In the genomic region with DNA sequence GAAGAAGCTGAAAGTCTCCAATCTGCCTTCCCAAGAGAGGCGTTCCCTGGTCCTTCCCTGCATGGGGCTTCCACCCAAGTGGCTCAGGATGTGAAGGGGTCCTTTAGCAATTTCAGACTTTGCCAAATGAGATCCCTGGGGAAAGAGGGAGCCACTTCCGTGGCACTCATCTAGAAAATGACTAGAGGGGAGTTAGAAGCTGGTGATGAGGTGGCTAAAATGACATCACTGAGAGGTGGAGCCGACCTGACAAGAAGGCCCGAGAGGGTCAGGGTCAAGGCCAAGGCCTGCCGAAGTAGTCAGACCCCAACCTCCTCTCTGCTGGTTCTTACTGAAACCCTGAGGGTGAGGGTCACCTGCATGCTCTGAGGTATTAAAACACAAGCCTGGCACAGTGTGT, we compare ENCODE assay signal across 8 mouse cellular contexts. TPM values are rescaled to one million over a fixed set of nuclear protein-coding genes. Genes with fewer than 3 reads are reported as not detected.
DNase-seq lines count a peak whose midpoint lies in the region; ATAC-seq and TF ChIP-seq lines count a peak whose summit lies in the region.

No protein-coding gene starts in this region.

- no peak for TF ChIP-seq POLR2A in ES-Bruce4 (IDR thresholded peaks at IDR 0.05; ENCODE audit: insufficient read depth, low read length)

- TF ChIP-seq CTCF in ES-Bruce4 (IDR thresholded peaks at IDR 0.05; ENCODE audit: low read depth, low read length) = no peak
- TF ChIP-seq CTCF in forebrain, postnatal 0 days (IDR thresholded peaks at IDR 0.05; ENCODE audit: low read depth) = no peak

- no peaks in the 10 kb centered on the region for H3K27me3 ChIP-seq in ES-Bruce4 (ENCODE audit: control insufficient read depth, insufficient read depth, low read length, poor library complexity, severe bottlenecking)
- no peaks in the 10 kb centered on the region for H3K27me3 ChIP-seq in forebrain, postnatal 0 days (ENCODE audit: insufficient read depth, low read length)
- H3K27me3 ChIP-seq in liver, embryonic 15.5 days = peaks cover 71% of the 10 kb centered on the region

- H3K4me1 ChIP-seq in ES-Bruce4 (ENCODE audit: control insufficient read depth, insufficient read depth, low read length) = peaks cover 7% of the 10 kb centered on the region
- peaks cover 18% of the 10 kb centered on the region for H3K4me1 ChIP-seq in forebrain, postnatal 0 days (ENCODE audit: insufficient read depth)
- H3K4me1 ChIP-seq in liver, embryonic 15.5 days (replicated peaks) = peaks cover 5% of the 10 kb centered on the region; the same call in 1 of the 2 replicates

- H3K27ac ChIP-seq in ES-Bruce4 (ENCODE audit: insufficient read depth, low read length) = no peak overlapping the region
- peak overlapping the region; percentile 96 for H3K27ac ChIP-seq in forebrain, postnatal 0 days (ENCODE audit: low read depth, low read length)
- no peak overlapping the region for H3K27ac ChIP-seq in liver, embryonic 15.5 days (replicated peaks)

- peak overlapping the region; percentile 76 for H3K4me2 ChIP-seq in forebrain, postnatal 0 days (ENCODE audit: low read depth)
- peak overlapping the region; percentile 69 for H3K4me2 ChIP-seq in liver, embryonic 15.5 days

- DNase-seq in adrenal gland, adult (ENCODE audit: inconsistent age in 2 of 2, low spot score in 1 of 2) = peak; percentile 74 to 90
- no peak for DNase-seq in adrenal gland, postnatal 25 days
- no peak for DNase-seq in forebrain, postnatal 0 days
- no peak for DNase-seq in left cerebral cortex, adult 11 months (ENCODE audit: low spot score)
- DNase-seq in right cerebral cortex, postnatal 36 days (ENCODE audit: low spot score in 2 of 2) = no peak
- DNase-seq in thymus, postnatal 25 days = no peak

- no peak for TF ChIP-seq EP300 in ES-Bruce4 (IDR thresholded peaks at IDR 0.05; ENCODE audit: insufficient read depth, low read depth, low read length)

- 5% methylated on average over 5 of the region's 5 CpGs for WGBS in forebrain, postnatal 0 days
- WGBS in liver, embryonic 15.5 days (ENCODE audit: insufficient replicate concordance) = 33% methylated on average over 5 of the region's 5 CpGs

- no peak for ATAC-seq in forebrain, postnatal 0 days
- ATAC-seq in liver, embryonic 15.5 days (ENCODE audit: insufficient read depth) = no peak

- H3K9ac ChIP-seq in ES-Bruce4 (ENCODE audit: low read depth, poor library complexity, severe bottlenecking) = peak overlapping the region; percentile 87; the same call in 1 of the 2 replicates
- peak overlapping the region; percentile 97 for H3K9ac ChIP-seq in forebrain, postnatal 0 days
- H3K9ac ChIP-seq in liver, embryonic 15.5 days = no peak overlapping the region

- no peaks in the 10 kb centered on the region for H3K36me3 ChIP-seq in ES-Bruce4 (ENCODE audit: control insufficient read depth, insufficient read depth, low read length, poor library complexity, severe bottlenecking)
- H3K36me3 ChIP-seq in forebrain, postnatal 0 days (ENCODE audit: insufficient read depth) = no peaks in the 10 kb centered on the region
- no peaks in the 10 kb centered on the region for H3K36me3 ChIP-seq in liver, embryonic 15.5 days (replicated peaks)

- no peaks in the 10 kb centered on the region for H3K9me3 ChIP-seq in ES-Bruce4 (replicated peaks; ENCODE audit: control insufficient read depth, insufficient read depth, low read length, poor library complexity, severe bottlenecking)
- no peaks in the 10 kb centered on the region for H3K9me3 ChIP-seq in forebrain, postnatal 0 days (ENCODE audit: low read length)
- H3K9me3 ChIP-seq in liver, embryonic 15.5 days (replicated peaks) = no peaks in the 10 kb centered on the region

- H3K4me3 ChIP-seq in ES-Bruce4 (ENCODE audit: low read depth, low read length) = peak overlapping the region; percentile 96
- peak overlapping the region; percentile 94 for H3K4me3 ChIP-seq in forebrain, postnatal 0 days (ENCODE audit: low read depth, low read length)
- peak overlapping the region; percentile 55 for H3K4me3 ChIP-seq in liver, embryonic 15.5 days (replicated peaks)

RNA-seq across cellular contexts. Expression of gene Cdr2l, which starts 1.2 kb away (rescaled TPM):
- 59.1 and 82.5 TPM in 2 replicates for total RNA-seq in adrenal gland, postnatal 25 days (2021)
- 12.3 and 14.1 TPM in 2 replicates for polyA plus RNA-seq in ES-Bruce4 (2011; ENCODE audit: insufficient read depth, insufficient read length, low read depth, missing spikeins)
- total RNA-seq in forebrain, postnatal 0 days (2014; rRNA removed) = 43.0 and 45.8 TPM in 2 replicates
- 14.4 and 16.9 TPM in 2 replicates for polyA plus RNA-seq in forebrain, postnatal 0 days (2015; fragmentation: Nextera tagmentation; extraction: Ambion mirVana)
- polyA plus RNA-seq in liver, embryonic 15.5 days (2015; fragmentation: Nextera tagmentation; extraction: Ambion mirVana) = 1.2 and 1.3 TPM in 2 replicates

RNA-seq across cellular contexts. Expression of gene Hid1, which starts 15.3 kb away (rescaled TPM):
- total RNA-seq in adrenal gland, postnatal 25 days (2021) = 13.2 and 14.8 TPM in 2 replicates
- 2.5 and 3.2 TPM in 2 replicates for polyA plus RNA-seq in ES-Bruce4 (2011; ENCODE audit: insufficient read depth, insufficient read length, low read depth, missing spikeins)
- total RNA-seq in forebrain, postnatal 0 days (2014; rRNA removed) = 52.4 and 54.5 TPM in 2 replicates
- 42.8 and 46.6 TPM in 2 replicates for polyA plus RNA-seq in forebrain, postnatal 0 days (2015; fragmentation: Nextera tagmentation; extraction: Ambion mirVana)
- 1.1 and 1.5 TPM in 2 replicates for polyA plus RNA-seq in liver, embryonic 15.5 days (2015; fragmentation: Nextera tagmentation; extraction: Ambion mirVana)

RNA-seq across cellular contexts. Expression of gene Mrpl58, which starts 20.7 kb away (rescaled TPM):
- 140 and 153 TPM in 2 replicates for total RNA-seq in adrenal gland, postnatal 25 days (2021)
- polyA plus RNA-seq in ES-Bruce4 (2011; ENCODE audit: insufficient read depth, insufficient read length, low read depth, missing spikeins) = 50.9 and 60.6 TPM in 2 replicates
- total RNA-seq in forebrain, postnatal 0 days (2014; rRNA removed) = 82.1 and 86.1 TPM in 2 replicates
- 201 and 203 TPM in 2 replicates for polyA plus RNA-seq in forebrain, postnatal 0 days (2015; fragmentation: Nextera tagmentation; extraction: Ambion mirVana)
- 78.1 and 78.7 TPM in 2 replicates for polyA plus RNA-seq in liver, embryonic 15.5 days (2015; fragmentation: Nextera tagmentation; extraction: Ambion mirVana)

RNA-seq across cellular contexts. Expression of gene Atp5h, which starts 36.9 kb away (rescaled TPM):
- 518 and 521 TPM in 2 replicates for total RNA-seq in adrenal gland, postnatal 25 days (2021)
- polyA plus RNA-seq in ES-Bruce4 (2011; ENCODE audit: insufficient read depth, insufficient read length, low read depth, missing spikeins) = 340 and 358 TPM in 2 replicates
- total RNA-seq in forebrain, postnatal 0 days (2014; rRNA removed) = 339 and 418 TPM in 2 replicates
- polyA plus RNA-seq in forebrain, postnatal 0 days (2015; fragmentation: Nextera tagmentation; extraction: Ambion mirVana) = 808 and 932 TPM in 2 replicates
- polyA plus RNA-seq in liver, embryonic 15.5 days (2015; fragmentation: Nextera tagmentation; extraction: Ambion mirVana) = 453 and 509 TPM in 2 replicates

RNA-seq across cellular contexts. Expression of gene Kctd2, which starts 37.0 kb away (rescaled TPM):
- total RNA-seq in adrenal gland, postnatal 25 days (2021) = 59.9 and 72.4 TPM in 2 replicates
- polyA plus RNA-seq in ES-Bruce4 (2011; ENCODE audit: insufficient read depth, insufficient read length, low read depth, missing spikeins) = 22.9 and 26.4 TPM in 2 replicates
- total RNA-seq in forebrain, postnatal 0 days (2014; rRNA removed) = 31.7 TPM in 2 replicates
- polyA plus RNA-seq in forebrain, postnatal 0 days (2015; fragmentation: Nextera tagmentation; extraction: Ambion mirVana) = 27.1 and 29.3 TPM in 2 replicates
- polyA plus RNA-seq in liver, embryonic 15.5 days (2015; fragmentation: Nextera tagmentation; extraction: Ambion mirVana) = 4.4 and 5.6 TPM in 2 replicates

Comparison
In these comparisons a context has a peak if more than half of its experiments do, and no peak if none do; other contexts are left out.
1. DNase-seq: peak in adrenal gland, adult (2 of 2); none in adrenal gland, postnatal 25 days (single experiment), forebrain, postnatal 0 days (single experiment), left cerebral cortex, adult 11 months (single experiment), right cerebral cortex, postnatal 36 days (0 of 2) and thymus, postnatal 25 days (single experiment).
2. RNA of gene Hid1, which starts 15.3 kb away (polyA plus RNA-seq): 42.8 to 46.6 TPM in forebrain, postnatal 0 days; 2.5 to 3.2 TPM in ES-Bruce4 and 1.1 to 1.5 TPM in liver, embryonic 15.5 days; every median in the first group is over 10 times any median in the second.
3. Peak in every context shown above with its lines, with median percentiles within 50 percentile points of each other: H3K4me3 ChIP-seq.